Mouse (Mus musculus): ENCODE data around the gene Sema7a. TPM values are rescaled to one million over a fixed set of nuclear protein-coding genes. Genes with fewer than 3 reads are reported as not detected.

Gene Sema7a
- polyA plus RNA-seq, 1 experiment from 2014 or later: 1.7 TPM

GRCm38 (mm10) chr9:57975200-57975821 is 35.4 kb downstream of the Sema7a start:
- Histone ChIP-seq H3K27me3 (no peaks in the 10 kb centered on the region), H3K4me1 (no peaks in the 10 kb centered on the region), H3K36me3 (no peaks in the 10 kb centered on the region), H3K9me3 (replicated peaks) (no peaks in the 10 kb centered on the region), H3K27ac (no peak overlapping the region), H3K4me3 (no peak overlapping the region), H3K4me2 (replicated peaks) (no peak overlapping the region), H3K9ac (no peak overlapping the region)
- no peak for ATAC-seq (ENCODE audit: low FRiP score)
- WGBS: 85% methylated on average over 5 of the region's 5 CpGs

GRCm38 (mm10) chr9:57978025-57978424 is 38.1 kb downstream of the Sema7a start:
- Histone ChIP-seq H3K27me3 (no peaks in the 10 kb centered on the region), H3K4me3 (no peak overlapping the region), H3K36me3 (no peaks in the 10 kb centered on the region), H3K27ac (no peak overlapping the region), H3K4me1 (no peaks in the 10 kb centered on the region), H3K4me2 (replicated peaks) (no peak overlapping the region), H3K9me3 (replicated peaks) (no peaks in the 10 kb centered on the region), H3K9ac (no peak overlapping the region)
- WGBS: 89% methylated on average over 6 of the region's 6 CpGs
- ATAC-seq (ENCODE audit: low FRiP score): no peak

GRCm38 (mm10) chr9:57978858-57979257 is 38.9 kb downstream of the Sema7a start:
- Histone ChIP-seq H3K4me2 (replicated peaks) (no peak overlapping the region), H3K27ac (no peak overlapping the region), H3K4me3 (no peak overlapping the region), H3K9ac (no peak overlapping the region), H3K9me3 (replicated peaks) (no peaks in the 10 kb centered on the region), H3K27me3 (no peaks in the 10 kb centered on the region), H3K36me3 (no peaks in the 10 kb centered on the region), H3K4me1 (no peaks in the 10 kb centered on the region)
- ATAC-seq (ENCODE audit: low FRiP score): no peak
- WGBS: 75% methylated on average over 3 of the region's 3 CpGs

- Histone ChIP-seq H3K4me3 (no peak overlapping the region), H3K36me3 (no peaks in the 10 kb centered on the region), H3K4me1 (no peaks in the 10 kb centered on the region), H3K27me3 (no peaks in the 10 kb centered on the region), H3K9ac (no peak overlapping the region), H3K4me2 (replicated peaks) (no peak overlapping the region), H3K27ac (no peak overlapping the region), H3K9me3 (replicated peaks) (no peaks in the 10 kb centered on the region)
- no peak for ATAC-seq (ENCODE audit: low FRiP score)
- WGBS: 85% methylated on average over 10 of the region's 10 CpGs
Measured at GRCm38 (mm10) chr9:57980570-57980969, 40.7 kb downstream of the Sema7a start.

- no peak overlapping the region for H3K9ac ChIP-seq
- no peaks in the 10 kb centered on the region for H3K27me3 ChIP-seq
- H3K27ac ChIP-seq: no peak overlapping the region
- H3K4me1 ChIP-seq: no peaks in the 10 kb centered on the region
- no peak for ATAC-seq (ENCODE audit: low FRiP score)
- no peak overlapping the region for H3K4me3 ChIP-seq
- no peaks in the 10 kb centered on the region for H3K36me3 ChIP-seq
- H3K4me2 ChIP-seq (replicated peaks): no peak overlapping the region
- WGBS: 94% methylated on average over 8 of the region's 8 CpGs
- no peaks in the 10 kb centered on the region for H3K9me3 ChIP-seq (replicated peaks)
Measured at GRCm38 (mm10) chr9:57985304-57985703, 45.4 kb downstream of the Sema7a start.

- H3K9me3 ChIP-seq (replicated peaks): no peaks in the 10 kb centered on the region
- no peak for ATAC-seq (ENCODE audit: low FRiP score)
- no peaks in the 10 kb centered on the region for H3K4me1 ChIP-seq
- H3K27me3 ChIP-seq: no peaks in the 10 kb centered on the region
- H3K36me3 ChIP-seq: no peaks in the 10 kb centered on the region
- no peak overlapping the region for H3K4me2 ChIP-seq (replicated peaks)
- H3K27ac ChIP-seq: no peak overlapping the region
- no peak overlapping the region for H3K9ac ChIP-seq
- no peak overlapping the region for H3K4me3 ChIP-seq
- 71% methylated on average over 7 of the region's 7 CpGs for WGBS
Measured at GRCm38 (mm10) chr9:57986293-57986692, 46.4 kb downstream of the Sema7a start.

- Histone ChIP-seq H3K27ac (no peak overlapping the region), H3K9me3 (replicated peaks) (no peaks in the 10 kb centered on the region), H3K4me3 (no peak overlapping the region), H3K4me1 (peaks cover 2% of the 10 kb centered on the region; the same call in 1 of the 2 replicates), H3K4me2 (replicated peaks) (no peak overlapping the region), H3K27me3 (no peaks in the 10 kb centered on the region; the same call in 1 of the 2 replicates), H3K9ac (no peak overlapping the region), H3K36me3 (no peaks in the 10 kb centered on the region)
- WGBS: 84% methylated on average over 2 of the region's 2 CpGs
- no peak for ATAC-seq (ENCODE audit: low FRiP score)
Measured at GRCm38 (mm10) chr9:57988098-57988497, 48.2 kb downstream of the Sema7a start.

- no peak overlapping the region for H3K4me2 ChIP-seq (replicated peaks)
- peaks cover 6% of the 10 kb centered on the region; the same call in 1 of the 2 replicates for H3K4me1 ChIP-seq
- H3K9ac ChIP-seq: no peak overlapping the region
- no peak for ATAC-seq (ENCODE audit: low FRiP score)
- no peaks in the 10 kb centered on the region; the same call in 1 of the 2 replicates for H3K27me3 ChIP-seq
- no peak overlapping the region for H3K27ac ChIP-seq
- WGBS: 88% methylated on average over 6 of the region's 6 CpGs
- no peak overlapping the region for H3K4me3 ChIP-seq
- no peaks in the 10 kb centered on the region for H3K9me3 ChIP-seq (replicated peaks)
- H3K36me3 ChIP-seq: no peaks in the 10 kb centered on the region
Measured at GRCm38 (mm10) chr9:57989309-57989708, 49.4 kb downstream of the Sema7a start.

GRCm38 (mm10) chr9:57990438-57991110 is 50.7 kb downstream of the Sema7a start:
- Histone ChIP-seq H3K4me1 (peaks cover 6% of the 10 kb centered on the region; the same call in 1 of the 2 replicates), H3K4me3 (no peak overlapping the region), H3K9me3 (replicated peaks) (no peaks in the 10 kb centered on the region), H3K27ac (no peak overlapping the region), H3K36me3 (no peaks in the 10 kb centered on the region), H3K27me3 (no peaks in the 10 kb centered on the region; the same call in 1 of the 2 replicates), H3K9ac (no peak overlapping the region), H3K4me2 (replicated peaks) (no peak overlapping the region)
- no peak for ATAC-seq (ENCODE audit: low FRiP score)
- 44% methylated on average over 10 of the region's 10 CpGs for WGBS

GRCm38 (mm10) chr9:57992060-57992459 is 52.1 kb downstream of the Sema7a start:
- no peak overlapping the region for H3K27ac ChIP-seq
- H3K9ac ChIP-seq: no peak overlapping the region
- no peak overlapping the region for H3K4me2 ChIP-seq (replicated peaks)
- ATAC-seq (ENCODE audit: low FRiP score): no peak
- H3K9me3 ChIP-seq (replicated peaks): no peaks in the 10 kb centered on the region
- 83% methylated on average over 3 of the region's 3 CpGs for WGBS
- H3K4me3 ChIP-seq: no peak overlapping the region
- peaks cover 9% of the 10 kb centered on the region for H3K27me3 ChIP-seq
- H3K36me3 ChIP-seq: no peaks in the 10 kb centered on the region
- peaks cover 6% of the 10 kb centered on the region; the same call in 1 of the 2 replicates for H3K4me1 ChIP-seq

GRCm38 (mm10) chr9:57992781-57993591 is 53.1 kb downstream of the Sema7a start:
- 47% methylated on average over 8 of the region's 8 CpGs for WGBS
- ATAC-seq (ENCODE audit: low FRiP score): no peak
- no peak overlapping the region for H3K9ac ChIP-seq
- H3K4me2 ChIP-seq (replicated peaks): no peak overlapping the region
- H3K27ac ChIP-seq: no peak overlapping the region
- H3K27me3 ChIP-seq: peaks cover 19% of the 10 kb centered on the region
- H3K36me3 ChIP-seq: no peaks in the 10 kb centered on the region
- H3K9me3 ChIP-seq (replicated peaks): no peaks in the 10 kb centered on the region
- peaks cover 12% of the 10 kb centered on the region for H3K4me1 ChIP-seq
- no peak overlapping the region for H3K4me3 ChIP-seq

GRCm38 (mm10) chr9:57995282-57995681 is 55.4 kb downstream of the Sema7a start:
- H3K27ac ChIP-seq: no peak overlapping the region
- peaks cover 24% of the 10 kb centered on the region for H3K27me3 ChIP-seq
- H3K9me3 ChIP-seq (replicated peaks): no peaks in the 10 kb centered on the region
- no peaks in the 10 kb centered on the region for H3K36me3 ChIP-seq
- H3K4me2 ChIP-seq (replicated peaks): no peak overlapping the region
- H3K4me1 ChIP-seq: peaks cover 14% of the 10 kb centered on the region
- 38% methylated on average over 4 of the region's 4 CpGs for WGBS
- no peak overlapping the region for H3K4me3 ChIP-seq
- no peak overlapping the region for H3K9ac ChIP-seq
- no peak for ATAC-seq (ENCODE audit: low FRiP score)

All from hindbrain, embryonic 12.5 days (tissue).